Mouse (Mus musculus): Measurements from ENCODE around the gene Ctcf.

- no peak for TF ChIP-seq CTCF (IDR thresholded peaks at IDR 0.05; ENCODE audit: control insufficient read depth, insufficient read depth, insufficient replicate concordance, low read depth, low read length)
- TF ChIP-seq POLR2A (IDR thresholded peaks at IDR 0.05; ENCODE audit: control insufficient read depth, low read depth, low read length), result no peak
Measured at GRCm38 (mm10) chr8:105648929-105649328, 12.6 kb downstream of the Ctcf start.

Measured in testis, adult 2 months (tissue).